Mouse (Mus musculus): Measurements from ENCODE around the gene Cd79b.

Cd79b gene

DNA sequence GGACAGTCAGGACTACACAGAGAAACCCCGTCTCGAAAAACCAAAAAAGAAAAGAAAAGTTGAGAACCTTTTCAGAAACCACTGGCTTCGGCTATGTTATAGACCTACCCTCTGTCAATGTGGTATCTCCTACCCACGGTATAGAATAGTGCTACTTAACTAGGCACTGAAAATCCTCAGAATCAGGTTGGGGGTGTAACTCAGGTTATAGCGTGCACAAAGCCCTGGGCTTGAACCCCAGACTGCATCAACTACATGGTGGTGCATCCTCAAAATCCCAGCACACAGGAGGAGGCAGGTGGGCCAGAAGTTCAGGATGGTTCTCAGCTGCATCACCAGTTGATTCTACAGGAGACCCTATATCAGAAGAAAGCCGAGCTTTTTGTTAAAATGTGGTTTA lies 40.8 kb downstream of the Cd79b start:
- no peak for DNase-seq (ENCODE audit: low spot score in 2 of 2)

DNA sequence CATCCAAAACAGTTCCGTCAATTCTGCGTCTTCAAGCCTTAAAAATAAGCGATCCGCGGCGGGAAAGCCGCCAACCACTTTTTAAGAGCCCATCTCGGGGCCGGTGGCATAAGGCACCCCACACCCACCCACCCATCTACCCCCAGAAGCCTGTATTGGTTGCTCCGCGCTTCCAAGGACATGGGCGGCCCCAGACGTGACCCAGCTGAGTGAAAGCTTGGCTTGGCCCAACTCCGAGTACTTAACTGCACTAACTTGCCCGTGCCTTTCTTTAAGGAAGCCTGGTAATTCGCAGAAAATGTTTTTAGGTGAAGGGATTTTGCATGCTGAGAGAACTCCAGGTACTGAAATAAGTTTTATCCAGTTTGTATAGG lies 41.3 kb downstream of the Cd79b start:
- DNase-seq (ENCODE audit: low spot score in 2 of 2): no peak

DNA sequence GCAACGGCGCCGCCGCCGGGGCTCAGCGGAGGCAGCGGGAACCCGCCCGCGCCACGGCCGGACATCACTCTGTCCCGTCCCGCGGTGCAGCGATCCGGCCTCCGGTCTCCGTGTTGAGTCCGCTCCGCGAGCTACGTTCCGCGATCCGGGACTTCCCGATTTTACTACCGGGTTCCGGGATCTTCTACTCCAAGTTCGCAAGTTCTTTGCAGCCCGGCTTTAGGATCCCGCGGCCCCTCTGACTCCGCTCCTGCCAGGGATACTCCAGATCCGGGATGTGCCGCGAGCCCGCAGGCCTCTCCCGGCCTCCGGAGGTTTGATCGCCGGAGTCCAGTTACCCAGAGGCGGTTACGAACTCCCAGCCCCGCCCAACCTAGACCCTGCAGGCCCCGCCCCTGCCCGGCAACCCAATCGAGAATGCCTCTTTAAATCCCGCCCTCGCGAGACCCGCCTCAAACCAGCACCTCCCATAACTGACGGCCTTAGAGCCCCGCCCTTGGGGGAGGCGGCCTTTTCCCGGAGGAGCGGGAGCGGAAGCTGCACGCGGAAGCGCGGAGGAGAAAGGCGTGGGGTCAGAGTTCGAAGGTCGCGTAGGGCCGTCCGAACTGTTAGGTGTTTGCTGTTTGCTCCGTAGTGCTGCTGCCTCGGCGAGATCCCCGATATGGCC lies 41.8 kb downstream of the Cd79b start, which contains the start of gene Smarcd2:
Smarcd2 (minus strand) TSS at position 329 of the 667 bp plus-strand sequence.
- DNase-seq (ENCODE audit: low spot score in 2 of 2): peak; percentile 98 to 99

DNA sequence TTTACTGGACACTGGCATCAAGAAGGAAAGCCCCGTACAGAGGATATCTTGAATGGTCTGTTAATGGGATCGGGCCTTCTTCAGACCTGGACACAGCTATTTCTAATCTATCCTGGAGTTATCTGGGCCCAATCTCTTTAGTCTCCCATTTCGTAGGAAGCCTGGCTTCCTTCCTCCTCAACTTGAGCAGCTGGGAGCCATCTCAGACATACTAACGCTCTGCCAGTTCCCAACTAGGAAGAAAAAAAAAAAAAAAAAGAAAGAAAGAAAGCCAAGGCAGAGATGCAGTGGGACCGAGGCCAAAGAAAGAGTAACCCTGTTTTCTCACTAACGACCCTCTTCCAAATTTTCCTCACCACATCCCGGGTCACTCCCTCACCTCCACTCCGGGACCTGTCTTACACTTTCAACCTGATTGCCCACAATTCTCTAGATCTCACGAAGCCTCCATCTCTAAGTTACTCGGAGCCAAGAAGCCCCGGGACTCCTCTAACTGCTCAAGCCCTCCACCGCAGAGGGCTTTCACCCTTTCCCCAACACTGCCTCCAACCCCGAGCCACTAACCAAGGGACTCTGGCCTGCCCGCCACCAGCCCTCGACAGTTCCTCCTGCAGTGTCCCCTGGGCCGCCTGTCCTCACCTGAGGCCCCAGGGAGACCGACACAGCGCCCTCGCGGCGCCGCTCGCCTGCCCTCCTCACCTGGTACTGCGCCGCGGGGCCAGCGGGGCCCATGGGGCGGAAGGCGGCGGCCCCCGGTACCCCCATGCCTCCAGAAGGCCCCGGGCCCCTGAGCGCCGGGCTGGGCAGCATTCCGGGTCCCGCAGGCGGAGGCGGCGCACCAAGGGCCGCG lies 42.5 kb downstream of the Cd79b start:
- DNase-seq (ENCODE audit: low spot score in 2 of 2): peak in 1 of 2 experiments; percentile 75

DNA sequence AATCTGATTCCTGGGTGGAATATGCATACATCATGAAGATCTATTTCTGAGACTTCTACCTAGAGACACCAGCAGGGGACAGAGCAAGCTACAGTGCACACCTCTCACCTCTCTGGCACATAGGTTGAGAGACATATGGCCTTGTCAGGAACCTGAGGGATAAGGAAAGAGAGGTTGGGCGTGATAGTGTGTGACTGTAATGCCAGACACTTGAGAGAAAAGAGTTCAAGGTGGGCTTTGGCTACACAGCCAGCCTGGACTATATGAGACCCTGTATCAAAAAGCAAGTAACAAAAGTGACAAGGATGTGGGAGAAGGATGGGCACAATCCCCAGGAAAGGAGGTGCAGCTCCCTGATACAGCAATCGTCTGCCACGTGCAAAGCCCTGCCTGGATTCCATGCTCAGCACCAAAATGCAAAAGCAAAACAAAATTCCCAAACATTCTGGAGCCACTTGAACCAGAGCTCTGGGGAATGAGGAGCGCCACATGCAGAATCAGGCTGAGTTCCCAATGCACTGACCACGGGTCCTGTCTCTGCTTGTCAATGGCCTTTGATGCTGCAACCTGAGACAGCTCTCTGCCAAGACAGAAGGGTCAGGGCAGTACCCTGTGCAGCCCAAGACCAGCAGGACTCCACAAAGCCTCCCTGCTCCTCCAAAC lies 43.3 kb downstream of the Cd79b start:
- peak in 1 of 2 experiments; percentile 31 for DNase-seq (ENCODE audit: low spot score in 2 of 2)

DNA sequence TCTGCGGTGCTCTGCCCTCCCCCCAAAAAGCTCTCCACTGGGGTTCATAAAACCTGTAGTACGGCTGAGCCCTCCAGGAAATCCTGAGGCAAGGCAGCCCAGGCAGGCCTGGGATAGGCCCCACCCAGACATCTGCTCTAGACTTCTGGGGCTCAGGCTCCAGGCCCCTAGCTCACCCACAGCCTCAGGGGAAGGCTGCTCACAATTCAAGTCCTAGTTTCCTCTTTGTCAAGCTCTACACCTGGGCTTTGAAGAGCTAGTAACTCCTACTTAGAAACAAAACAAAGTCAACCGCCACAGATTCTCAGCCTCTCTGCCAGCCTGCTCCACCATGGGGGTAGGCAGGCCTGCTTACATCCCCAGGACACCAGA lies 45.5 kb downstream of the Cd79b start:
- peak in 1 of 2 experiments; percentile 31 for DNase-seq (ENCODE audit: low spot score in 2 of 2)

DNA sequence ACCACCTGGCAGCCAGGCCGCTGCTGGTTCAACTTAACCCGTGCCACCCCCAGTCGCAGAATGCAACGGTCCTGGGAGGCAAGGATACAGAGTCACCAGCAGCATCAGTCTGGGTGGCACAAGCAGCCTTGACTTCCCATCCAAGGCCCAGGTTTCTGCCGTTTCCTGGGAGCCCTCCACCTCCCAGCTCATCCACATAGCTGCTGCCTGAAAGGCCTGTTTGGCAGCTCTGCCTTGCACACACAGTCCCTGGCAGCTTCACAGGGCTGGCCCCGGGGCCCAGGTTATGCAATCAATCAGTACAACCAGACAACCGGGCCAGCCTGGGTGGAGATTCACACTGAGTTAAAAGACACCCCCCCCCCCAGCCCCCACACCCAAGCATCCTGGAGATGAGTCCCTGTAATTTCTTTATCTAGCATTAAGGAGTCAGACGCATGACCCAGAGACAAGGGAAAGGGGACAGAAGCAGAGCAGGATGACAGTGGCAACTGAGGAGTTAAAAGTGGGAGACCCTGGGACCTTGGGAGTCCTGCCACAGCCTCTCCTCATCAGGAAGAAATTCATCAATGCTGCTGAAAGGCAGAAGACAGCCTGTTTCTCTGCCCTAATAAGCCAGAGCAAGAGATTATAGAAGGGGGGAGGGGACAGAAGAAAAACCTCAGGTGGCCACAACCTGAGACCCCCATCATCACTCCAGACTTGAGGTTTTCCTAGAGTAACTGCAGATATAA lies 46.1 kb downstream of the Cd79b start:
- no peak for DNase-seq (ENCODE audit: low spot score in 2 of 2)

DNA sequence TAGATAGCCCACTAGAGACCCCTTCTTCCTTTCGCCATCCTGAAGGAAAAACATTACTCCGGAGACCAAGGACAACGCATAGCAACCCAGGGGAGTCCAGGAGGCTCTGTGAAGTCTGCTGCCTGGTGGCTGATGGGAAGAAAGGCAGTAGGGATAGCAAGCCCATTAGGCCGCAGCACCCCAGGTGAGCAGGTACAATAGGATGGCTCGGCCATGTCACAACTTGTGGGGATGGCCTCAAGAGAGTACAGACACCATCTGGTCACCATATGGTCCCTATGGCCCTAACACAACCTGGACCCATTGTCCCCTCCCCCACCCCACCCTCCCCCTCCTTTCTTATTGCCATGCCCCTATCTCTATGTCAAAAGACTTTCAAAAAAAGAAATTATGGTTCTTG lies 46.7 kb downstream of the Cd79b start:
- DNase-seq (ENCODE audit: low spot score in 2 of 2): no peak

DNA sequence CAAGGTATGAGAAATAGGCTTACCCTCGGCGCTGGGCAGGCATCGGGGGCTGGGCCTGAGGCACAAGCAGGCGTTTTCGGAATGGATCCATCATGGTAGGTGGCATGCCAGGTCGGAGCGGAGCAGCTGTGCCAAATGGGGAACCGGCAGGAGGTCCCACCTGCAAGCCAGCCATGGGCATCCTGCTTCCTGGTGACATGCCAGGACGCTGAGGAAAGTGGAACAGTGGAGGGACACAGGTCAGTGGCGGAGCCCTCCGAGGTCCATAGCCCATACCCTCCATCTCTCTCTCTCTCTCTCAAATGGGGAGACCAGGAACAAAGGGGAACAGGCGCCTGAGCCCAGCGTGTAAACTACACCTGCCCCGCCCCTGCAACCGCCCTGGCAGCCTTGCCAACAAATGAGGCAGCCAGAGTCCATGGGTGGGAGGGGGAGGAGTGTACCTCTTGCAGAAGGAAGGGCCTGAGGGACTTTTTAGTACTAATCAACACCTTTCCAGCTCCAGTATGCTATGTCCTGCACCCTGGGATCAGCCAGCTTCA lies 47.2 kb downstream of the Cd79b start:
- DNase-seq (ENCODE audit: low spot score in 2 of 2): peak in 1 of 2 experiments; percentile 32

DNA sequence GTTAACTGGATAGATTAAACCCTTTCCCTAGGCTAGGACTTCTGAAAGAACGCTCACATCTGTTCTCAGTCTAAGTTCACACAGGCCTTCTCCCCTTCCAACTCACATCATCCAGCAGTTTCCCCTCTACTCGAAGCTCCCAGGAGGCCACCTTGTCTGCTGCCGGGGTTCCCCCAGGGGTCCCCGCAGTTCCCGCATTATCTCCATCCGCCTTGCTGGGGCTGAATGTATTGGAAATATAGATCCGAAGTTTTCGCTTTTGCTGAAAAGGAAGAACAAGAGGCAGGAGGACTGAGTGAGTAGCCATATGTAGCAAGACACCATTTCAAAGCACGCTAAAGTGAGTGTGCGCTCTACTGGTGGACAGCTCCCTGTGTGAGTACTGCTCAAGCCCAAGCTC lies 48.1 kb downstream of the Cd79b start:
- DNase-seq (ENCODE audit: low spot score in 2 of 2): no peak

DNA sequence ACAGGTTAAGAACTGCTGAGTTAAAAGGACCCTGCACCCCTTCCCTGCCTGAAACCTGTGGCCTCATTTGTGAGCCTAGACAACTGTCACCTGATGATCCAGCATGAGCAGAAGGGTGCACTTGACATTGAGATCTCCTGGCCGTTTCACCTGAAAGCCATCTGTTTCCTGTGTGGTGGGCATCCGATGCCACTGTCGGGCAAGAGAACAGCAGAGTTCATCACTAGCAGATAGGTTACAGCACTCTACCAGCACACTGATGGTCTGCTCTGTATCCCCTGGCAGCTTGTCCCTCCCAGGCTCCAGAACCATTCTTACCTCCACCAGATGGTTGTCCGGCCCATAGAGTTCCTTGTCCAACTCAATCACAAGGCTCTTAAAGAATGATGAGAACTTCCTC lies 49.0 kb downstream of the Cd79b start:
- DNase-seq (ENCODE audit: low spot score in 2 of 2): no peak

DNA sequence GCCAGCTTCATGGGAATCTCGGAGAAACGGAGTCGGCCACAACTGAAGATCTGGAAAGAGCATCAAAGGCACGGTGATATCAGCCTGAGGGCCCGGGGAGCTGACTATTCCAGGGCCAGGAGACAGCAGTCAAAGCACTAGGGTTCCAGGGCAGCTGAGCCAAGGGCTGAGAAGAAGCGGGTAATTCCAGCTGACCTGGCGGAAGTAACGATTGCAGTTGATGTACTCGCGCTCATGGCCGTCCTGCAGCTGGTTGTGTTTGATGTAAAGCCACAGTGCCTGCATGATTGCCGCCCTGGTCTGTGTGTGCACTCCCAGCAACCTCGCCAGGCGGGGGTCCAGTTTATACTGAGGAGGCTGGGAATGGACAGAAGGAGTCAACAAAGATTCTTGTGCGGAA lies 49.6 kb downstream of the Cd79b start:
- DNase-seq (ENCODE audit: low spot score in 2 of 2): no peak

DNA sequence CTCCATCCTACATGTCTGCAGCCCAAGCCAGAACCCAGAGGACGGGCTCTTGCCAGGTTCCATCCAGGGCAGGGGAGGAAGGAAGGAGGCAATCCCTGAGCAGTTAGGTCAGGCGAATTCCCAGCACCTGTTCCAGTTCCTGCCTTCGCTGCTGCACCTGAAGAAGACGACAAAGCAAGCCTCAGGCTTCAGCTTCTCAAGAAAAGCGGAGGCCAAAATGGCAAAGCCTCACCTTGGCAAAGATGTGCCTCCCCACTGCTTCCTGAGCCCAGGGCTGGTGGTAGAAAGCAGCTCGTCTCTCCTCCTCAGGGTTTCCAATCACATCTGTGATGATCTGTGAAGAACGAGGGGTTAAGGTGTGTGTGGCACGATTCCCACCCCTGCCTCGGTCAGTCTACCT lies 50.6 kb downstream of the Cd79b start:
- DNase-seq (ENCODE audit: low spot score in 2 of 2): no peak

Data from spleen, postnatal 10 days (tissue).